Mouse (Mus musculus): ENCODE results near the gene Traf5.

The Traf5 gene

GRCm38 (mm10) chr1:192092879-192093660 is 711 bp upstream of the Traf5 start:
- DNase-seq (ENCODE audit: low read depth, low spot score), result peak; percentile 70

- no peak for DNase-seq (ENCODE audit: low read depth, low spot score)
Observed at GRCm38 (mm10) chr1:192090689-192091567, 1.4 kb downstream of the Traf5 start.

GRCm38 (mm10) chr1:192090281-192090680 is 2.1 kb downstream of the Traf5 start:
- no peak for DNase-seq (ENCODE audit: low read depth, low spot score)

- DNase-seq (ENCODE audit: low read depth, low spot score), result no peak
Observed at GRCm38 (mm10) chr1:192089208-192090166, 2.9 kb downstream of the Traf5 start.

- no peak for DNase-seq (ENCODE audit: low read depth, low spot score)
Observed at GRCm38 (mm10) chr1:192088011-192088410, 4.3 kb downstream of the Traf5 start.

GRCm38 (mm10) chr1:192087098-192087497 is 5.3 kb downstream of the Traf5 start:
- no peak for DNase-seq (ENCODE audit: low read depth, low spot score)

GRCm38 (mm10) chr1:192086279-192087037 is 5.9 kb downstream of the Traf5 start:
- no peak for DNase-seq (ENCODE audit: low read depth, low spot score)

GRCm38 (mm10) chr1:192085218-192085617 is 7.1 kb downstream of the Traf5 start:
- DNase-seq (ENCODE audit: low read depth, low spot score), result no peak

GRCm38 (mm10) chr1:192082646-192083045 is 9.7 kb downstream of the Traf5 start:
- DNase-seq (ENCODE audit: low read depth, low spot score), result no peak

GRCm38 (mm10) chr1:192081129-192081528 is 11.2 kb downstream of the Traf5 start:
- DNase-seq (ENCODE audit: low read depth, low spot score), result no peak

GRCm38 (mm10) chr1:192079121-192079520 is 13.2 kb downstream of the Traf5 start:
- no peak for DNase-seq (ENCODE audit: low read depth, low spot score)

GRCm38 (mm10) chr1:192078406-192078805 is 14.0 kb downstream of the Traf5 start:
- DNase-seq (ENCODE audit: low read depth, low spot score), result no peak

GRCm38 (mm10) chr1:192076796-192077535 is 15.4 kb downstream of the Traf5 start:
- DNase-seq (ENCODE audit: low read depth, low spot score), result no peak

- no peak for DNase-seq (ENCODE audit: low read depth, low spot score)
Observed at GRCm38 (mm10) chr1:192076101-192076500, 16.3 kb downstream of the Traf5 start.

- DNase-seq (ENCODE audit: low read depth, low spot score), result no peak
Observed at GRCm38 (mm10) chr1:192074824-192075223, 17.5 kb downstream of the Traf5 start.

GRCm38 (mm10) chr1:192072426-192072825 is 19.9 kb downstream of the Traf5 start:
- no peak for DNase-seq (ENCODE audit: low read depth, low spot score)

- DNase-seq (ENCODE audit: low read depth, low spot score), result no peak
Observed at GRCm38 (mm10) chr1:192070618-192071051, 21.7 kb downstream of the Traf5 start.

- no peak for DNase-seq (ENCODE audit: low read depth, low spot score)
Observed at GRCm38 (mm10) chr1:192069971-192070591, 22.3 kb downstream of the Traf5 start.

- no peak for DNase-seq (ENCODE audit: low read depth, low spot score)
Observed at GRCm38 (mm10) chr1:192068188-192068587, 24.2 kb downstream of the Traf5 start.

All from c-Kit-negative CD71-positive TER-119-positive erythroid progenitor cells, embryonic 14.5 days (primary cell).